Mouse (Mus musculus): ENCODE results near the gene Rpl21.

GRCm38 (mm10) chr5:146882261-146882660, 49.6 kb downstream of the Rpl21 start:
- no peak for TF ChIP-seq CTCF (conservative IDR thresholded peaks at IDR 0.05; ENCODE audit: low read length)
- no peak for TF ChIP-seq POU5F1 (IDR thresholded peaks at IDR 0.05; ENCODE audit: borderline replicate concordance, low read length)
- TF ChIP-seq NANOG (IDR thresholded peaks at IDR 0.05; ENCODE audit: borderline replicate concordance, low read length) = no peak
